Mouse (Mus musculus): ENCODE measurements around the gene 3100002H09Rik.

- TF ChIP-seq CTCF (IDR thresholded peaks at IDR 0.05), result no peak
- no peak for TF ChIP-seq EP300 (IDR thresholded peaks at IDR 0.05)
Observed at GRCm38 (mm10) chr4:124618599-124618998, 8.0 kb upstream of the 3100002H09Rik start.

Data from lung, postnatal 0 days (tissue).